Mouse (Mus musculus) c-Kit-positive CD71-negative TER-119-negative erythroid progenitor cells, embryonic 14.5 days (primary cell): ENCODE data around the gene Marveld3.

Experiments used
- DNase-seq: peaks from one replicate; pipeline ENCODE4 v3.0.0-alpha.2; 2013; ENCODE audit warnings: low read depth

Gene Marveld3

GRCm38 (mm10) chr8:109902379-109902778 is 59.6 kb downstream of the Marveld3 start:
- no peak for DNase-seq
